Mouse (Mus musculus): Measurements from ENCODE around the gene Adra2c. TPM values are rescaled to one million over a fixed set of nuclear protein-coding genes. Genes with fewer than 3 reads are reported as not detected.
A peak's percentile ranks its signal among the peaks of the same experiment; 100 is the strongest.

The Adra2c gene
- polyA plus RNA-seq, 1 experiment from 2014 or later = not detected

- Histone ChIP-seq H3K36me3 (replicated peaks) (no peaks in the 10 kb centered on the region), H3K4me1 (replicated peaks) (no peaks in the 10 kb centered on the region), H3K27me3 (peaks cover 83% of the 10 kb centered on the region), H3K27ac (replicated peaks) (no peak overlapping the region), H3K9ac (no peak overlapping the region), H3K4me2 (peak overlapping the region; percentile 44), H3K4me3 (replicated peaks) (peak overlapping the region; percentile 26), H3K9me3 (replicated peaks) (no peaks in the 10 kb centered on the region)
- ATAC-seq (ENCODE audit: insufficient read depth) = no peak
- 1% methylated on average over 118 of the region's 118 CpGs for WGBS (ENCODE audit: insufficient replicate concordance)
Measured at GRCm38 (mm10) chr5:35278741-35279695, 899 bp downstream of the Adra2c start.

- Histone ChIP-seq H3K27me3 (peaks cover 83% of the 10 kb centered on the region), H3K36me3 (replicated peaks) (no peaks in the 10 kb centered on the region), H3K9ac (no peak overlapping the region), H3K4me3 (replicated peaks) (no peak overlapping the region), H3K9me3 (replicated peaks) (no peaks in the 10 kb centered on the region), H3K27ac (replicated peaks) (no peak overlapping the region), H3K4me2 (peak overlapping the region; percentile 44), H3K4me1 (replicated peaks) (no peaks in the 10 kb centered on the region)
- WGBS (ENCODE audit: insufficient replicate concordance) = 1% methylated on average over 49 of the region's 49 CpGs
- no peak for ATAC-seq (ENCODE audit: insufficient read depth)
Measured at GRCm38 (mm10) chr5:35279696-35280001, 1.5 kb downstream of the Adra2c start.

DNA sequence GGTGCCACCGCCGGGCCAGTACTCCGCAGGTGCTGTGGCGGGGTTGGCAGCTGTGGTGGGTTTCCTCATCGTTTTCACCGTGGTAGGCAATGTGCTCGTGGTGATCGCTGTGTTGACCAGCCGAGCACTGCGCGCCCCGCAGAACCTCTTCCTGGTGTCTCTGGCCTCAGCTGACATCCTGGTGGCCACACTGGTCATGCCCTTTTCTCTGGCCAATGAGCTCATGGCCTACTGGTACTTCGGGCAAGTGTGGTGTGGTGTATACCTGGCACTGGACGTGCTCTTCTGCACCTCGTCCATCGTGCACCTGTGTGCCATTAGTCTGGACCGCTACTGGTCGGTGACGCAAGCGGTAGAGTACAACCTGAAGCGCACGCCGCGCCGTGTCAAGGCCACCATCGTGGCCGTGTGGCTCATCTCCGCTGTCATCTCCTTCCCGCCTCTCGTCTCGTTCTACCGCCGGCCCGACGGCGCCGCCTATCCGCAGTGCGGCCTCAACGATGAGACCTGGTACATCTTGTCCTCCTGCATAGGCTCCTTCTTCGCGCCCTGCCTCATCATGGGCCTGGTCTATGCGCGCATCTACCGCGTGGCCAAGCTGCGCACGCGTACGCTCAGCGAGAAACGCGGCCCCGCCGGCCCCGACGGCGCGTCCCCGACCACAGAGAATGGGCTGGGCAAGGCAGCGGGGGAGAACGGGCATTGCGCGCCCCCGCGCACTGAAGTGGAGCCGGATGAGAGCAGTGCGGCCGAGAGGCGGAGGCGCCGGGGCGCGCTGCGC, 2.1 kb downstream of the Adra2c start:
- Histone ChIP-seq H3K4me3 (replicated peaks) (no peak overlapping the region), H3K9me3 (replicated peaks) (no peaks in the 10 kb centered on the region), H3K4me1 (replicated peaks) (no peaks in the 10 kb centered on the region), H3K27ac (replicated peaks) (no peak overlapping the region), H3K27me3 (peaks cover 83% of the 10 kb centered on the region), H3K4me2 (no peak overlapping the region), H3K9ac (no peak overlapping the region), H3K36me3 (replicated peaks) (no peaks in the 10 kb centered on the region)
- 7% methylated on average over 75 of the region's 75 CpGs for WGBS (ENCODE audit: insufficient replicate concordance)
- no peak for ATAC-seq (ENCODE audit: insufficient read depth)

GRCm38 (mm10) chr5:35280783-35281165, 2.7 kb downstream of the Adra2c start:
- WGBS (ENCODE audit: insufficient replicate concordance) = 7% methylated on average over 40 of the region's 40 CpGs
- Histone ChIP-seq H3K27me3 (peaks cover 81% of the 10 kb centered on the region), H3K4me3 (replicated peaks) (no peak overlapping the region), H3K4me2 (no peak overlapping the region), H3K27ac (replicated peaks) (no peak overlapping the region), H3K36me3 (replicated peaks) (no peaks in the 10 kb centered on the region), H3K9me3 (replicated peaks) (no peaks in the 10 kb centered on the region), H3K4me1 (replicated peaks) (no peaks in the 10 kb centered on the region), H3K9ac (no peak overlapping the region)
- ATAC-seq (ENCODE audit: insufficient read depth) = no peak

DNA sequence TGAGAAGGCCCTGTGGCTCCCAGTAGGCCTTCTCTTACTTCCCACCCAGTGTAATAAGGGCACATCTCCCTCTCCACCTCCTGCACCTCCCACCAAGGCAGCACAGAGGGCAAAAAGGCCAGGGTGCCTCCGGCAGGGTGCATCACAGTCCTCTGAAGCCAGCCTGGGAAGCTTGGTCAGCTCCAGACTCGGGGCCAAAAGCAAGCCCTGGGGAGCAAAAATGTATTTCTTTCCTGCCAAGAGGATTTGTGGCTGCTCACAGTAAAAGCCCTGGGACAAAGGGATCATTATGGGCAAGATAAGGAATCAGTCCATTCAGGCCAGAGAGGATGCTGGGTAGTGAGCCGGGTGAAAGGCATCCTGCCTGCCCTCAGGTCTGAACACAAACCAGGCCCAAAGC, 7.2 kb downstream of the Adra2c start:
- H3K4me3 ChIP-seq (replicated peaks) = no peak overlapping the region
- no peak for ATAC-seq (ENCODE audit: insufficient read depth)
- no peak overlapping the region for H3K9ac ChIP-seq
- no peaks in the 10 kb centered on the region for H3K36me3 ChIP-seq (replicated peaks)
- no peak overlapping the region for H3K27ac ChIP-seq (replicated peaks)
- H3K27me3 ChIP-seq = peaks cover 41% of the 10 kb centered on the region
- H3K4me2 ChIP-seq = no peak overlapping the region
- 34% methylated on average over 3 of the region's 3 CpGs for WGBS (ENCODE audit: insufficient replicate concordance)
- H3K4me1 ChIP-seq (replicated peaks) = no peaks in the 10 kb centered on the region
- no peaks in the 10 kb centered on the region for H3K9me3 ChIP-seq (replicated peaks)

DNA sequence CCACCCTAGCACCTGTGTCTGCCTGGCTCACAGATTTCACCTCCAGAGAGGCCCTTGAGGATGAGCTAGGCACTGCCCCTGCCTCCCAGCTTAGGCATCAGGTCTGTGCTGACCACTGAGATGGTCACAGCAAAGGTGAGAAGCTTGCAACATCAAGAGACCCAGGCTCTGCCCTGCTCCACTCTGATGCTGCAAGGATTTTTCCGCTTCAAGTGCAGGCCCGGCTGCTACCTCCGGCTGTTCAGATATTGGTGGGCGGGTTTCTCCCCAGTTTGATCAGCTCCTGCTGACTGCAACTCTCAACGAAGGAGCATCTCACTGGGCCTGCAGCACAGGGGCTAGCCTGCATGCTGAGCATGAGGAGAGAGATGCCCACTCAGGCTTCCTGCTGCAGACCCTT, 8.1 kb downstream of the Adra2c start:
- Histone ChIP-seq H3K4me3 (replicated peaks) (no peak overlapping the region), H3K9ac (no peak overlapping the region), H3K27me3 (peaks cover 32% of the 10 kb centered on the region), H3K9me3 (replicated peaks) (no peaks in the 10 kb centered on the region), H3K4me2 (no peak overlapping the region), H3K36me3 (replicated peaks) (no peaks in the 10 kb centered on the region), H3K4me1 (replicated peaks) (no peaks in the 10 kb centered on the region), H3K27ac (replicated peaks) (no peak overlapping the region)
- WGBS (ENCODE audit: insufficient replicate concordance) = 68% methylated on average over 5 of the region's 5 CpGs
- no peak for ATAC-seq (ENCODE audit: insufficient read depth)

DNA sequence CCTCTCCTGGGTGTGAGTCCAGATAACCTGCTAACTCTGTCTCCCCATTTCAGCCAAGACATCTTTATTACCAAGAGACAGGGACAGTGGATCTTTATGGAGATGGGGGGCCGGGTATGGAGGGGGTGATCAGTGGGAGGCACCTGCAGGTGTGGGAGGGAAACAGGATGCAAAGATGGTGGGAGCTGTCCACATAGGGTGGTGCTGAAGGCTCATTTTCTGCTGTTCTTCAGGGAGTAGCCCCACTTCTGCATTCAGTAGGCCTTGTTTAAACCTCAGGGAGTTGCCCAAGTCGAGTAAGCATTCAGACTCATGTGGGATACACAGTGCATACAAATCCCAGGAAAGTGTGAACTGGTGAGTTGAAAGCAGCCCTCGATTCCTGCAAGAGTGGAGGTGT, 21.5 kb downstream of the Adra2c start:
- 13% methylated on average over 3 of the region's 3 CpGs for WGBS (ENCODE audit: insufficient replicate concordance)
- no peak overlapping the region for H3K9ac ChIP-seq
- H3K4me2 ChIP-seq = no peak overlapping the region
- ATAC-seq (ENCODE audit: insufficient read depth) = no peak
- H3K9me3 ChIP-seq (replicated peaks) = no peaks in the 10 kb centered on the region
- H3K27ac ChIP-seq (replicated peaks) = no peak overlapping the region
- no peaks in the 10 kb centered on the region for H3K4me1 ChIP-seq (replicated peaks)
- H3K36me3 ChIP-seq (replicated peaks) = no peaks in the 10 kb centered on the region
- no peak overlapping the region for H3K4me3 ChIP-seq (replicated peaks)
- H3K27me3 ChIP-seq = no peaks in the 10 kb centered on the region

DNA sequence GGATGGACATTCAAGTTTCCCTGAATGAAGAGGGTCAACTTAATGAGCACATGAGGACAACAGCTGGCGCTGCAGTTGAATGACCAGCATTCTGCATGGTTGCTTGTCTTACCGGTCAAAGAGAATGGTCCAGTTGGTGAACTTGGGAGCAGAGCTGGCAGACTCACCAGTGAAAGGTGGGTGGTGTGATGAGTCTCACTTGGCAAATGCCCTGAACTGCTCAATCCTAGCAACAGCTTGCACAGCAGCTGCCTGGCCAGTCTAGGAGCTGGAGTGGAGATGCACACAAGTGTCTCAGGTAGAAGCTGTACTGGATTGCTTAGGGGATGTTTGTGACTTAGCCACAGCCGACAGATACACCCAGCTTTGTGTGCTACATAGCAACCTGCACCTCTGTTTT, 26.1 kb downstream of the Adra2c start:
- Histone ChIP-seq H3K4me2 (no peak overlapping the region), H3K27me3 (no peaks in the 10 kb centered on the region), H3K36me3 (replicated peaks) (no peaks in the 10 kb centered on the region), H3K4me1 (replicated peaks) (no peaks in the 10 kb centered on the region), H3K27ac (replicated peaks) (no peak overlapping the region), H3K4me3 (replicated peaks) (no peak overlapping the region), H3K9ac (no peak overlapping the region), H3K9me3 (replicated peaks) (no peaks in the 10 kb centered on the region)
- ATAC-seq (ENCODE audit: insufficient read depth) = no peak
- WGBS (ENCODE audit: insufficient replicate concordance) = 63% methylated on average over 3 of the region's 3 CpGs

DNA sequence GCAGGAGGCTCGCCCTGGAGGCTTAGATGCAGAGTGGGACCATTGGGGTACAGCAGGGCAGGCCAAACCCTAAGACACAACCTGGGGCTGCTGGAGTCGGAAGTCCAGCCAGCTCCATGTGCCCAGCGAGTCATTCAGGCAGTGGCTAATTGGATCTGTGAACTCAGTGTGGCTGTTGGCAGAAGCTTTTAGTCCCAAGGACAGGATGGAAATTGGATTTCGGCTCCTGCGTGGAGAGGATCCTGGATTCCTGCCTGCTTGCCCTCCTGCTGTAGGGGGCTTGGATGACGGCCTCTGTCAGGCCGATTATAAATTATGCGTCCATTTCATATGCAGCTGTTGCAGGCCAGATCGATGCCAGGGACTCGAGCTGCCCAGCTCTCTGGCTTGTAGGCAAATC, 27.2 kb downstream of the Adra2c start:
- no peak overlapping the region for H3K27ac ChIP-seq (replicated peaks)
- no peak overlapping the region for H3K9ac ChIP-seq
- no peak overlapping the region for H3K4me2 ChIP-seq
- no peaks in the 10 kb centered on the region for H3K9me3 ChIP-seq (replicated peaks)
- WGBS (ENCODE audit: insufficient replicate concordance) = 66% methylated on average over 10 of the region's 10 CpGs
- H3K4me3 ChIP-seq (replicated peaks) = no peak overlapping the region
- no peaks in the 10 kb centered on the region for H3K36me3 ChIP-seq (replicated peaks)
- no peaks in the 10 kb centered on the region for H3K4me1 ChIP-seq (replicated peaks)
- H3K27me3 ChIP-seq = no peaks in the 10 kb centered on the region
- no peak for ATAC-seq (ENCODE audit: insufficient read depth)

DNA sequence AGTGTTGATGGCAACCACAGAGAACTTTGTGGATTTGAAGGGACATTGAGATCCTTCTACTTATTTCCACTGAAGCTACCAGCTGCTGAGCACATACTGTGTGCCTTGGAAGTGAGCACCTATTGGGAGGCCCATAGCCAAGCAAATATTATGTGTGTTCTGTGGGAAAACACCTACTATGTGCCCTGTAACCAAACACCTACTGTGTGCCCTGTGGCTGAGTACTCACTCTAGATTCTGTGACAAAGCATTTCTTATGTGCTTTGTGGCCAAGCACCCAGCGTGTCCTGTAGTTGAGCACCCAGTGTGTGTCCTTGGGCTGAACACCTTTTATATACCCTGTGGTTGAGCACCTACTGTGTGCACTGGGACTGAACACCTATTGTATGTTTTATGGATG, 28.6 kb downstream of the Adra2c start:
- Histone ChIP-seq H3K36me3 (replicated peaks) (no peaks in the 10 kb centered on the region), H3K27me3 (no peaks in the 10 kb centered on the region), H3K9ac (no peak overlapping the region), H3K27ac (replicated peaks) (no peak overlapping the region), H3K4me1 (replicated peaks) (no peaks in the 10 kb centered on the region), H3K4me2 (no peak overlapping the region), H3K4me3 (replicated peaks) (no peak overlapping the region), H3K9me3 (replicated peaks) (no peaks in the 10 kb centered on the region)
- ATAC-seq (ENCODE audit: insufficient read depth) = no peak
- 65% methylated on average over 1 of the region's 1 CpGs for WGBS (ENCODE audit: insufficient replicate concordance)

DNA sequence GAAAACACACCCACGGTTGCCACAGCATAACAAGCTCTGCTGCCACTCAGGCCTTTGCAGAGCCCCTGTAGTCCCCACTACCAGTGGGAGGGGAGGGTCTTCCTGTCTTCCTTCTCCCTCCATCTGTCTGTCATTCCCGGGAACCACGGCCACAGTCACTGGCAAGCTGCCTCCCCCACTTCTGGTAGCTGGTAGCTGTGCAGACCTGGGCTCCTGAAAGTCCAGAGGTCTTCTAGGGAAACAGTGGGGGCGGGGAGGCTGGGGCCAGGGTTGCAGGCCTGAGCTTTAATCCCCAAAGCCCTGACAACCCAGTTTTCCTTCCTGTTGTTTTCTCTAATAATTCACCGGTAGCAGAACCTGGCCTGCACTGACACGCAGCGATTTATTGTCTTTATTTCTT, 31.7 kb downstream of the Adra2c start:
- WGBS (ENCODE audit: insufficient replicate concordance) = 38% methylated on average over 7 of the region's 7 CpGs
- no peaks in the 10 kb centered on the region for H3K9me3 ChIP-seq (replicated peaks)
- H3K4me2 ChIP-seq = no peak overlapping the region
- no peaks in the 10 kb centered on the region for H3K4me1 ChIP-seq (replicated peaks)
- ATAC-seq (ENCODE audit: insufficient read depth) = no peak
- no peaks in the 10 kb centered on the region for H3K36me3 ChIP-seq (replicated peaks)
- no peak overlapping the region for H3K4me3 ChIP-seq (replicated peaks)
- no peak overlapping the region for H3K27ac ChIP-seq (replicated peaks)
- peaks cover 24% of the 10 kb centered on the region for H3K27me3 ChIP-seq
- no peak overlapping the region for H3K9ac ChIP-seq
